Mouse (Mus musculus): ENCODE data around the gene Chd3. TPM values are rescaled to one million over a fixed set of nuclear protein-coding genes. Genes with fewer than 3 reads are reported as not detected.

The Chd3 gene
- polyA plus RNA-seq (2016; fragmentation: Nextera tagmentation; extraction: Ambion mirVana), result 78.7 and 88.5 TPM in 2 replicates

- Histone ChIP-seq H3K4me3 (peak within 1 kb of the TSS; percentile 98), H3K9me3 (no peaks in the 10 kb centered on the region), H3K27ac (replicated peaks) (peak within 1 kb of the TSS; percentile 100), H3K36me3 (peaks cover 16% of the 10 kb centered on the region), H3K4me2 (replicated peaks) (peak within 1 kb of the TSS; percentile 87), H3K9ac (replicated peaks) (peak within 1 kb of the TSS; percentile 99), H3K27me3 (no peaks in the 10 kb centered on the region), H3K4me1 (peaks cover 56% of the 10 kb centered on the region)
- ATAC-seq (ENCODE audit: low FRiP score, low read depth), result no peak
- 4% methylated on average over 13 of the region's 34 CpGs for WGBS
Measured at GRCm38 (mm10) chr11:69369215-69369989, at the start of gene Chd3. Chd3 (minus strand) TSS chr11:69369406.

DNA sequence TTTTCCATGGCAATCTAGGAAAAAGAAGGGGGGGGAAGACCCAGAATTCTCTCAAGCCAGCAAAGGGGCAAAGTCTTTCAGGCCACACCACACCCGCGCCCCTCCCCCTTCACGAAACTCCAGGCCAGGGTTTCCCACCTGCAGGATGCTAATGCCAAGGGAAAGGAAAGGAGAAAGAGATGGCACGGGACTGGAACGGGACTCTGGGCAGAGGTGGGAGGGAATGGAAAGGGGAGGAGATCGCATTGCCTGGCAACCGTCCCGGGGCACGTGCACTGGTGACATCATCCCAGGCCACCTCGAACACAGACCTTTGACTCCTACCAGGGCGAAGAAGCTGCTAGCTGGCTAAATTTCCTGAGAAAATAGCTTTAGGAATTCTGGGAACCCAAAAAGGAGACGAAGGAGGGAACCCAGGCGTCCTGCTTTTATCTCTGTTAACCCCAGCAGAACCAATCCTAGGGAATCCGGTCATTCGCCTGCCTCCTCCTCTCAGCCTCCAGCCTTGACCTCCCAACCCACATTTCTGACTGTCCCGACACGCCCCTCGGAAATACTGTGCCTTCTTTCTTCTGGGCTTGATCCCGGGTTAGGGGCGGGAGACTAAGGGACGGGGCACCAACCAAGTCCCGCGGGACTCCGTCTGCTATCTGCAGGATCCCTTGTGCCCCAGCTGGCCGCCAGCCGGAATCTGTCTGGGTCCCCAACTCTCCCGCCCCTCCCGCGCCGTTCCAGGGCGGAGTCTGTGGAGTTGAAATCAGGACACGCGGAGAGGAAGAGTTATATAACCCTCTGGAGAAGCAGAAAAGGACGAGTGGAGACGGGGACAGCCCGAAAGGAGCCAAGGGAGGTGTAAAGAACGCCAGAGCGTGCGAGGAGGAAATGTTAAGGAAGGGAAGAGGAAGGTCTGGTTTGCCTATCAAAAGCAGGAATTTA, 48.5 kb upstream of the Chd3 start:
- under 1% methylated on average over 39 of the region's 39 CpGs for WGBS
- Histone ChIP-seq H3K4me2 (replicated peaks) (peak overlapping the region; percentile 98), H3K4me1 (peaks cover 67% of the 10 kb centered on the region), H3K9ac (replicated peaks) (peak overlapping the region; percentile 63), H3K27me3 (peaks cover 33% of the 10 kb centered on the region), H3K36me3 (peaks cover 7% of the 10 kb centered on the region), H3K4me3 (peak overlapping the region; percentile 64), H3K27ac (replicated peaks) (peak overlapping the region; percentile 98), H3K9me3 (no peaks in the 10 kb centered on the region)
- peak; percentile 40 for ATAC-seq (ENCODE audit: low FRiP score, low read depth)

DNA sequence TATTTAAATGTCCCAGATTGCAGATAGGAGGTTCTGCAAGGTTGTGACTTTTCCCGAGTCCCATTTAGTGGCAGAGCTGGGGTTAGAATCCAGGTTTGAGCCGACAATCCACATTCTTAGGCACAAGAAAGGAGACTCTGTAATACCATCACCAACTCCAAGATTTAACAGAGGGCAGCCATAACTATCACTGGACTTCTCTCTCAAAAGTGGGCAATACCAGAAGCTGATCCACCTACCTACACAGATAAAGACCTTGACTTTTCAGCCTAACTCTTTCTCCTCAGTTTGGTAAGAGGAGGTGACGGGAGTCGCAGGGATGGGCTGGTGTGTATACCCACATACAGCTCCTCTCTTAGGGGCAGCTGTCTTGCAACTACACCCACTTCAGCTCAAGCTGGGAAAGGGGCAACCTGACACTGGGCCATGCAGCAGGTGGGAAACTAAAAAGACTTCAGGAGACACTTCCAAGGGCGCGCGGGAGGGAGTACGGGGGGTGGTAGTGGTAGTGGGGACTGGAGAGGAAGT, 47.8 kb upstream of the Chd3 start:
- peaks cover 25% of the 10 kb centered on the region for H3K27me3 ChIP-seq
- peak overlapping the region; percentile 98 for H3K4me2 ChIP-seq (replicated peaks)
- H3K27ac ChIP-seq (replicated peaks), result peak overlapping the region; percentile 98
- H3K9ac ChIP-seq (replicated peaks), result peak overlapping the region; percentile 63
- H3K36me3 ChIP-seq, result peaks cover 10% of the 10 kb centered on the region
- no peak for ATAC-seq (ENCODE audit: low FRiP score, low read depth)
- peak overlapping the region; percentile 64 for H3K4me3 ChIP-seq
- H3K4me1 ChIP-seq, result peaks cover 75% of the 10 kb centered on the region
- H3K9me3 ChIP-seq, result no peaks in the 10 kb centered on the region
- WGBS, result 2% methylated on average over 8 of the region's 8 CpGs

DNA sequence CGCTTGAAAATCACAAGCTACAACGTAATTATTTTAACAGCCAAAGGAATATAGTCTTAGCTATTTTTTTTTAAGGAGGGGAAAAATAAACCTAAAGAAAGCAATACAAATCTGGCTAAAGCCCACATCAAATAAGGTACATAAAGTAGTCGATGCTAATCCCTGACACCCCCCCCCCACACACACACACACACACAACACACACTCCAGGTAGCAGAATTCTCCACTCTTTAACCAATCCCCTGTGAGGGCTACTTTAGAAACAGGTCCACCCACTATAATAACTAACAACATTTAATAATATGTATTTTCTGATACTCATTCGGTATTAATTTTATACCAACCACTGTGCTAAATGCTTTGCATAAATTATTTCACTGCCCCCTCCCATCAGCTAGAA, 47.3 kb upstream of the Chd3 start:
- peaks cover 20% of the 10 kb centered on the region for H3K27me3 ChIP-seq
- peak overlapping the region; percentile 46; the same call in 1 of the 2 replicates for H3K9ac ChIP-seq (replicated peaks)
- H3K9me3 ChIP-seq, result no peaks in the 10 kb centered on the region
- peak overlapping the region; percentile 64 for H3K4me3 ChIP-seq
- peak overlapping the region; percentile 98 for H3K27ac ChIP-seq (replicated peaks)
- peaks cover 10% of the 10 kb centered on the region for H3K36me3 ChIP-seq
- H3K4me1 ChIP-seq, result peaks cover 79% of the 10 kb centered on the region
- H3K4me2 ChIP-seq (replicated peaks), result peak overlapping the region; percentile 98
- no peak for ATAC-seq (ENCODE audit: low FRiP score, low read depth)
- WGBS, result 0% methylated on average over 4 of the region's 4 CpGs

- Histone ChIP-seq H3K9me3 (no peaks in the 10 kb centered on the region), H3K4me1 (peaks cover 77% of the 10 kb centered on the region), H3K4me3 (peak overlapping the region; percentile 64), H3K27ac (replicated peaks) (peak overlapping the region; percentile 98), H3K4me2 (replicated peaks) (peak overlapping the region; percentile 98), H3K27me3 (peaks cover 14% of the 10 kb centered on the region), H3K9ac (replicated peaks) (peak overlapping the region; percentile 96), H3K36me3 (peaks cover 10% of the 10 kb centered on the region)
- WGBS, result 1% methylated on average over 14 of the region's 25 CpGs
- ATAC-seq (ENCODE audit: low FRiP score, low read depth), result 0 out of 2 replicates have a peak, but pooled peaks have one; percentile 8
Measured at GRCm38 (mm10) chr11:69415668-69416451, 46.7 kb upstream of the Chd3 start.

DNA sequence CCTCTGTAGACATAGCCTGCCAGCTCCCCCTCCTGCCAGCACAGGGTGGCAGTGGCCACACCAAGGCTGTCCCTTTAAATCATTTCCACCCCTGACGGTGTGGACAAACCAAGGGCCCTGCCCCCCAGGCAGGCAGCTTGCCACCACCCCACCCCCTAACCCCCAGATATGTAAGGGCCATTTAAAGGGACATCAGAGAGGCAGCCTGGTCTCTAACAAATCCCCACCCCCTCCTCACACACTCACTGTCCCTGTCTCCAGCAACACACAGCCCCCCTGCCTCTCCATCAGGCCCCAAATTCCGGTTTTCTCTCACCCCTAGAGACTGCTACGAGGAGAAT, 46.1 kb upstream of the Chd3 start:
- peak overlapping the region; percentile 98 for H3K4me2 ChIP-seq (replicated peaks)
- no peak; the same call in 1 of the 2 replicates for ATAC-seq (ENCODE audit: low FRiP score, low read depth)
- 2% methylated on average over 3 of the region's 3 CpGs for WGBS
- H3K27ac ChIP-seq (replicated peaks), result peak overlapping the region; percentile 98
- peaks cover 10% of the 10 kb centered on the region for H3K36me3 ChIP-seq
- H3K4me1 ChIP-seq, result peaks cover 71% of the 10 kb centered on the region
- no peaks in the 10 kb centered on the region for H3K9me3 ChIP-seq
- H3K4me3 ChIP-seq, result peak overlapping the region; percentile 64
- H3K9ac ChIP-seq (replicated peaks), result peak overlapping the region; percentile 96
- peaks cover 8% of the 10 kb centered on the region for H3K27me3 ChIP-seq

GRCm38 (mm10) chr11:69414421-69415326, 45.5 kb upstream of the Chd3 start:
- H3K4me1 ChIP-seq, result peaks cover 65% of the 10 kb centered on the region

GRCm38 (mm10) chr11:69413221-69414181, 44.3 kb upstream of the Chd3 start, which contains the start of gene Kdm6b:
Kdm6b (minus strand) TSS chr11:69413675.
- ATAC-seq (ENCODE audit: low FRiP score, low read depth), result no peak
- H3K9ac ChIP-seq (replicated peaks), result peak within 1 kb of the TSS; percentile 96
- WGBS, result 43% methylated on average over 12 of the region's 12 CpGs
- H3K27me3 ChIP-seq, result no peaks in the 10 kb centered on the region
- peak within 1 kb of the TSS; percentile 98 for H3K27ac ChIP-seq (replicated peaks)
- H3K4me1 ChIP-seq, result peaks cover 65% of the 10 kb centered on the region
- peak within 1 kb of the TSS; percentile 98 for H3K4me2 ChIP-seq (replicated peaks)
- H3K9me3 ChIP-seq, result no peaks in the 10 kb centered on the region
- H3K36me3 ChIP-seq, result peaks cover 10% of the 10 kb centered on the region
- peak within 1 kb of the TSS; percentile 64 for H3K4me3 ChIP-seq

More at GRCm38 (mm10) chr11:69414421-69415326, 45.5 kb upstream of the Chd3 start:
- H3K27me3 ChIP-seq, result peaks cover 2% of the 10 kb centered on the region; the same call in 1 of the 2 replicates
- peak overlapping the region; percentile 98 for H3K4me2 ChIP-seq (replicated peaks)
- no peak for ATAC-seq (ENCODE audit: low FRiP score, low read depth)
- no peaks in the 10 kb centered on the region for H3K9me3 ChIP-seq
- peak overlapping the region; percentile 96 for H3K9ac ChIP-seq (replicated peaks)
- peak overlapping the region; percentile 98 for H3K27ac ChIP-seq (replicated peaks)
- peak overlapping the region; percentile 64 for H3K4me3 ChIP-seq
- H3K36me3 ChIP-seq, result peaks cover 10% of the 10 kb centered on the region
- 6% methylated on average over 4 of the region's 4 CpGs for WGBS

- Histone ChIP-seq H3K9me3 (no peaks in the 10 kb centered on the region), H3K36me3 (peaks cover 18% of the 10 kb centered on the region), H3K27ac (replicated peaks) (peak overlapping the region; percentile 98), H3K9ac (replicated peaks) (peak overlapping the region; percentile 96), H3K27me3 (no peaks in the 10 kb centered on the region), H3K4me1 (peaks cover 65% of the 10 kb centered on the region), H3K4me2 (replicated peaks) (peak overlapping the region; percentile 98), H3K4me3 (peak overlapping the region; percentile 64)
- no peak for ATAC-seq (ENCODE audit: low FRiP score, low read depth)
- WGBS, result 65% methylated on average over 7 of the region's 7 CpGs
Measured at GRCm38 (mm10) chr11:69412548-69412947, 43.3 kb upstream of the Chd3 start.
